Mouse (Mus musculus) kidney, postnatal 36 days (tissue): Measurements from ENCODE around the gene Pgap2.
A peak's percentile ranks its signal among the peaks of the same experiment; 100 is the strongest.
"Not testable (repeated sequence)": the region's sequence is repeated elsewhere in the genome, so short reads cannot be mapped to it uniquely, and the experiment has no call there.

Source experiments
- DNase-seq, 2 experiments: peaks; one replicate each; pipeline ENCODE4 v3.0.0; 2021 to 2022; ENCODE audit warnings: mixed read lengths in 2 of 2

The Pgap2 gene

GRCm38 (mm10) chr7:102242371-102242770, 32.4 kb downstream of the Pgap2 start:
- no peak for DNase-seq

- DNase-seq: no peak
Observed at GRCm38 (mm10) chr7:102242917-102243316, 32.9 kb downstream of the Pgap2 start.

- peak; percentile 45 to 59 for DNase-seq
Observed at GRCm38 (mm10) chr7:102243870-102244269, 33.9 kb downstream of the Pgap2 start.

- peak; percentile 33 to 54 for DNase-seq
Observed at GRCm38 (mm10) chr7:102244782-102245535, 35.0 kb downstream of the Pgap2 start.

GRCm38 (mm10) chr7:102245775-102246174, 35.8 kb downstream of the Pgap2 start:
- peak in 1 of 2 experiments; percentile 59 for DNase-seq

- DNase-seq: no peak
Observed at GRCm38 (mm10) chr7:102246265-102246664, 36.3 kb downstream of the Pgap2 start.

GRCm38 (mm10) chr7:102246956-102247797, 37.2 kb downstream of the Pgap2 start:
- DNase-seq: peak; percentile 29 to 36

- no peak for DNase-seq
Observed at GRCm38 (mm10) chr7:102248691-102249404, 38.8 kb downstream of the Pgap2 start.

GRCm38 (mm10) chr7:102249531-102249895, 39.5 kb downstream of the Pgap2 start:
- DNase-seq: no peak

- peak; percentile 73 to 87 for DNase-seq
Observed at GRCm38 (mm10) chr7:102249896-102250630, 40.1 kb downstream of the Pgap2 start.

GRCm38 (mm10) chr7:102250631-102251214, 40.7 kb downstream of the Pgap2 start:
- peak; percentile 94 to 97 for DNase-seq

GRCm38 (mm10) chr7:102253631-102254030, 43.6 kb downstream of the Pgap2 start:
- no peak for DNase-seq

- no peak for DNase-seq
Observed at GRCm38 (mm10) chr7:102255954-102256353, 45.9 kb downstream of the Pgap2 start, which contains the start of gene Rhog. TSS of gene Rhog (minus strand) at chr7:102256054.

GRCm38 (mm10) chr7:102256636-102257035, 46.6 kb downstream of the Pgap2 start:
- DNase-seq: no peak

GRCm38 (mm10) chr7:102258189-102258588, 48.2 kb downstream of the Pgap2 start:
- peak; percentile 75 to 92 for DNase-seq

GRCm38 (mm10) chr7:102258753-102259152, 48.7 kb downstream of the Pgap2 start:
- no peak for DNase-seq

GRCm38 (mm10) chr7:102259716-102260479, 49.9 kb downstream of the Pgap2 start:
- no peak for DNase-seq

- DNase-seq: no peak
Observed at GRCm38 (mm10) chr7:102260518-102260917, 50.5 kb downstream of the Pgap2 start.

GRCm38 (mm10) chr7:102263020-102263419, 53.0 kb downstream of the Pgap2 start:
- no peak for DNase-seq

GRCm38 (mm10) chr7:102266021-102266400, 56.0 kb downstream of the Pgap2 start:
- not testable (repeated sequence) for DNase-seq

- DNase-seq: no peak
Observed at GRCm38 (mm10) chr7:102266401-102267042, 56.5 kb downstream of the Pgap2 start.
